In genomic region chr2:6815281-6815680, GRCm38 (mm10) we compare ENCODE assay signal across 17 mouse cellular contexts.
DNase-seq lines count a peak whose midpoint lies in the region; TF ChIP-seq lines count a peak whose summit lies in the region.
"Had no signal": no experiment of that assay in that cellular context is flagged by ENCODE, and none has a peak within 500 bp of the region (broad histone marks: within the 10 kb centered on the region; RNA-seq: fewer than 3 reads in every experiment).

No protein-coding gene starts in this region.

- no peak overlapping the region for H3K4me3 ChIP-seq in heart, adult 2 months
- H3K4me3 ChIP-seq: erythroblast, embryonic 14.5 days; forebrain, embryonic 10.5 days; heart, embryonic 12.5 days; hindbrain, embryonic 12.5 days had no signal

- peak; percentile 18 for DNase-seq in cerebellum, adult 8-10 months
- DNase-seq in cerebellum, postnatal 4 days (ENCODE audit: low spot score in 2 of 2), result no peak
- DNase-seq in heart, adult 2 months, result no peak
- DNase-seq in heart, adult 11 months, result no peak
- DNase-seq in Muller cell, postnatal 12 days (ENCODE audit: inconsistent ontology term), result peak; percentile 64
- peak; percentile 69 for DNase-seq in retina, postnatal 1 day
- no peak for DNase-seq in left cerebral cortex, postnatal 14 days (ENCODE audit: low spot score in 2 of 2)
- no peak for DNase-seq in thymus, postnatal 25 days
- DNase-seq: adrenal gland, postnatal 14 days; heart, postnatal 36 days; kidney, adult 11 months had no signal

- H3K4me1 ChIP-seq in heart, adult 2 months (ENCODE audit: control insufficient read depth, insufficient read depth, low read length), result no peaks in the 10 kb centered on the region; the same call in 1 of the 2 replicates

- WGBS in heart, adult 2 months, result 39% methylated on average over 2 of the region's 2 CpGs

- intact Hi-C loops in heart, adult 2 months (cut with DNase I), result no loop called here
- intact Hi-C loops in left cerebral cortex, postnatal 14 days (cut with DNase I), result no loop called here

- TF ChIP-seq CTCF in heart, adult 2 months (IDR thresholded peaks at IDR 0.05), result no peak

- peak overlapping the region; percentile 2; the same call in 1 of the 2 replicates for H3K27ac ChIP-seq in heart, adult 2 months
- H3K27ac ChIP-seq: forebrain, embryonic 10.5 days; hindbrain, embryonic 12.5 days; hindbrain, postnatal 0 days had no signal

- no peak for TF ChIP-seq EP300 in heart, adult 2 months (IDR thresholded peaks at IDR 0.05; ENCODE audit: insufficient read depth, low read depth, low read length)

- H3K36me3 ChIP-seq in heart, adult 2 months (ENCODE audit: control insufficient read depth, insufficient read depth, low read length), result peaks cover 2% of the 10 kb centered on the region
- H3K36me3 ChIP-seq: forebrain, embryonic 10.5 days; heart, embryonic 12.5 days; hindbrain, embryonic 12.5 days had no signal

- no peaks in the 10 kb centered on the region for H3K27me3 ChIP-seq in heart, adult 2 months (ENCODE audit: control insufficient read depth, insufficient read depth, low read length)
- H3K27me3 ChIP-seq: heart, embryonic 12.5 days; hindbrain, embryonic 12.5 days; Patski had no signal

- H3K9ac ChIP-seq in heart, adult 2 months (ENCODE audit: low read depth, low read length), result no peak overlapping the region
- H3K9ac ChIP-seq: heart, embryonic 12.5 days; hindbrain, embryonic 12.5 days had no signal

- TF ChIP-seq POLR2A in heart, adult 2 months (IDR thresholded peaks at IDR 0.05; ENCODE audit: insufficient read depth, low read depth, low read length), result no peak

- no peaks in the 10 kb centered on the region; the same call in 1 of the 2 replicates for H3K79me2 ChIP-seq in heart, adult 2 months (replicated peaks; ENCODE audit: control insufficient read depth, insufficient read depth, low read length)

Comparison
In these comparisons a context has a peak if more than half of its experiments do, and no peak if none do; other contexts are left out.
1. DNase-seq: peak in cerebellum, adult 8-10 months (single experiment), Muller cell, postnatal 12 days (single experiment) and retina, postnatal 1 day (single experiment); none in cerebellum, postnatal 4 days (0 of 2), heart, adult 2 months (0 of 2), heart, adult 11 months (single experiment), left cerebral cortex, postnatal 14 days (0 of 2) and thymus, postnatal 25 days (single experiment).